Mouse (Mus musculus) intestine, embryonic 16.5 days (tissue): ENCODE data around the gene Rpl14. TPM values are rescaled to one million over a fixed set of nuclear protein-coding genes. Genes with fewer than 3 reads are reported as not detected.

Experiments
- ATAC-seq: fragments of 200-750 bp; cut with Nextera tagmentation; 2 replicates; pipeline ENCODE4 v1.8.0; 2017; ENCODE audit warnings: moderate TSS enrichment, moderate library complexity
- H3K27ac ChIP-seq: fragments of 300-500 bp; sonication (generic); 2 replicates; pipeline ENCODE4 v1.5.1; 2014; ENCODE audit warnings: mild to moderate bottlenecking, low read length
- H3K27me3 ChIP-seq: fragments of 300-500 bp; sonication (generic); replicated peaks from 2 replicates; pipeline ENCODE4 v1.6.1; 2014; ENCODE audit warnings: low read length, control low read depth, mixed read lengths; ENCODE audit not compliant: control insufficient read depth, insufficient read depth
- H3K36me3 ChIP-seq: fragments of 300-500 bp; sonication (generic); 2 replicates; pipeline ENCODE4 v1.6.1; 2014; ENCODE audit warnings: low read length, control low read depth; ENCODE audit not compliant: control insufficient read depth, insufficient read depth
- H3K4me1 ChIP-seq: fragments of 300-500 bp; sonication (generic); 2 replicates; pipeline ENCODE4 v1.6.1; 2014; ENCODE audit warnings: low read length, control low read depth, mixed read lengths; ENCODE audit not compliant: control insufficient read depth, insufficient read depth
- H3K4me2 ChIP-seq: fragments of 300-500 bp; sonication (generic); 2 replicates; pipeline ENCODE4 v1.6.1; 2014; ENCODE audit warnings: low read depth, low read length, control low read depth
- H3K4me3 ChIP-seq: fragments of 300-500 bp; sonication (generic); 2 replicates; pipeline ENCODE4 v1.5.1; 2014; ENCODE audit warnings: mild to moderate bottlenecking, low read length
- H3K9ac ChIP-seq: fragments of 300-500 bp; sonication (generic); 2 replicates; pipeline ENCODE4 v1.6.1; 2014; ENCODE audit warnings: low read depth, low read length
- H3K9me3 ChIP-seq: fragments of 300-500 bp; sonication (generic); 2 replicates; pipeline ENCODE4 v1.6.1; 2016; ENCODE audit warnings: low read length, control low read depth; ENCODE audit not compliant: control insufficient read depth
- WGBS: fragments of 180-500 bp; shearing (Covaris S2); extraction: QIAGEN DNeasy Blood & Tissue Kit; methylation state at CpG from one replicate; pipeline ENCODE4 v1.1.7; 2014; 5-methylcytosine and 5-hydroxymethylcytosine counted together
- polyA plus RNA-seq: library from polyadenylated mRNA; unstranded; fragments of >200 nt; fragmentation: Nextera tagmentation; extraction: Ambion mirVana; gene quantifications from 2 replicates; pipeline ENCODE4 v1.2.1, GENCODE M21; 2015

Gene Rpl14
- polyA plus RNA-seq, 1 experiment from 2014 or later, result 789 TPM

DNA sequence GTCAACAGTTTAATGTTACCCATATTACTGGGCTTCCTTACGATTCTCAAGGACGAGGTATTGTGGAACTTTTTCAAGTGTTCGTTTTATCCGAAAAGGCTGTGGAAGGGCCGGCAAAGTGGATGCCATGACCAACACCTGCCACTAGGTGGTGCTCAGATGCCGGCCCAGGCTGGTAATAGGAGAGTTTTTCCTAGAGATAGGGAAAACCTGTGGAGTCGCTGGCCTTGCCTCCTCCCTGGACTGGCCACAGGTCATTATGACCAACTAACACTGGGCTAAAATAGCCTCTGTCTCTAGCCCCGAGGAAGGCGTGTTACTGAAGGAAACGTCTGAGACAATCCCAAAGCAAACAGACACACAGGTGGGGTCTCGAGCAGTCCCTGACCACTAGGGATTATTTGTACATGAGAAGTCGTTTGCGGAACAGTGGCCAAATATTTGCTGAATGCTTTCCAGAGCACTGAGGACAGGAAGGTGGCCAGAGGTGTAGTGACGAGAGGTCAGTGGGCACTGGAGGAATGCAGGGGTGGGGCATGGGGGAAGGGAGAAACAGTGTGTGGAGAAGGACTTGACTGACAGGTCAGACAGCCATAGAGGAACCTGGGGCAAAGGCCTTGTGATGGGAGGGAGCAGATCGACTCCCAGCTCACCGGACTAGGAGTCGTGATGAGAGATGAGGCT is 30.4 kb downstream of the Rpl14 start:
- ATAC-seq, result peak; percentile 95
- peak overlapping the region; percentile 53 for H3K9ac ChIP-seq
- H3K27me3 ChIP-seq, result no peaks in the 10 kb centered on the region
- peak overlapping the region; percentile 45 for H3K4me2 ChIP-seq
- peaks cover 13% of the 10 kb centered on the region for H3K4me1 ChIP-seq
- WGBS, result 13% methylated on average over 17 of the region's 17 CpGs
- no peaks in the 10 kb centered on the region for H3K9me3 ChIP-seq
- no peaks in the 10 kb centered on the region for H3K36me3 ChIP-seq
- H3K4me3 ChIP-seq, result peak overlapping the region; percentile 39
- H3K27ac ChIP-seq, result peak overlapping the region; percentile 51

DNA sequence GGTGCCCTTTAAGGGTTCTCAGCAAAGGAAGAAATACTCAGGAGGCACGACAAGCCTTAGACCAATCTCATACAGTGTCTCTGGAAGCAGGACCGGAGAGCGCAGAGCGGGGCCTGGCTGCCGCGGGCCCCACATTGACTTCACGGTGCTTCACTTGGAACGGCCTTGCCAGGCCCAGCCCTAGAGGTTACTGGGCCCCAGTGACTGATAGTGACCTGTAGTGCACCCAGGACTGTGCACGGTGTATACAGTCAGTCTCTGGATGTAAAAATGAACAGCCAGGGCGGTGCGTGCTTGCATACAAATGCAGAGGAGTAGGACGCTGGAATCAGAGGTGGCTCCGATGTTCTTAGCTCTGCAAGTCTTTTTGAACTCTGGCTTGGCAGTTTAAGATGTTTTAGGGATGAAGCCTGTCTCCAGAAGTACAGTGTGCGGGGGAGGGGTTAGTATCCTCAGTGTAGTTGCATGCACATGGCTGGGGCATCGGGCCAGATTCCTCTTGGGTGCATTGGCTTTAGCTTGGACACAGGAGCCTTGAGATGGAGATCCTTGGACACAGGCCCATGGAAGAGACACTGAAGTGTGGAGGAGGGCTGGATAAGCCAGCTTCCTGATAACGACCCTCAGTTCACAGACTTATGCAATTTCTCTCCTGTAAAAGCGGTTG is 31.1 kb downstream of the Rpl14 start:
- H3K27me3 ChIP-seq, result no peaks in the 10 kb centered on the region
- H3K4me2 ChIP-seq, result peak overlapping the region; percentile 45
- H3K9ac ChIP-seq, result peak overlapping the region; percentile 53
- WGBS, result 46% methylated on average over 17 of the region's 17 CpGs
- H3K4me1 ChIP-seq, result peaks cover 13% of the 10 kb centered on the region
- peak overlapping the region; percentile 33 for H3K4me3 ChIP-seq
- no peaks in the 10 kb centered on the region for H3K36me3 ChIP-seq
- ATAC-seq, result peak; percentile 83
- peaks cover under 1% of the 10 kb centered on the region; the same call in 1 of the 2 replicates for H3K9me3 ChIP-seq
- H3K27ac ChIP-seq, result peak overlapping the region; percentile 51; the same call in 1 of the 2 replicates

DNA sequence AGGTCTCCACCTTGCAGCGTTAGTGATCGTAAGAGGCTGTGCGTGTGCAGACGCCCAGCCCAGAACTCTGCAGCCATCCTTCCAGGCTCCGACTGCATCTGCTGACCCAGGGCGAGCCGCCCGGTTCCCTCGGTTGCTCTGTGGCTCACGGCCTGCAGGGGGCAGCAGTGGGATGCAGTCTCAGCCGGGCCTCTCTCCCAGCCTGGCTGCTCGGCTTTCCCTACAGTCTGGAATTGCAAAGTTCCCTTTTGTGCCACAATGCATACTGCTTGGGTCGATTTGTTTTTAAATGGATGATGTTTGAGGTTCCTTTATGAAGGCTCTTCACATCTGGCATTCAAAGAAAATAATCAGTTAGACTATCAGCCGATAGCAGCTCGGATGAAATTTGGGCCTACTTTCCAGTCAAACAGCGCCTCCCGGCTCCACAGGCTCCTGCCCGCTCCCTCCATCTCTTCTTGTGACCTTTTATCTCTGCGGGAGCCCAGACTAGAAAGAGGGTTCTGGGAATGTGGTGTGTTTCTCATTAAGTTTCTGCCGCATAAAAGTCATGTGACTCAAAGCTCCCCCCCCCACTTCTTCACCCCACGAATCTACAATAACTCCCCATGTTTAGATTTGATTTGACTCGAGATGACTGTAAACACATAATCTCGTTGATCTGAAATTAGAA is 31.7 kb downstream of the Rpl14 start:
- peaks cover 5% of the 10 kb centered on the region; the same call in 1 of the 2 replicates for H3K9me3 ChIP-seq
- H3K4me2 ChIP-seq, result peak overlapping the region; percentile 45; the same call in 1 of the 2 replicates
- H3K27ac ChIP-seq, result no peak overlapping the region
- 10% methylated on average over 23 of the region's 23 CpGs for WGBS
- peaks cover 13% of the 10 kb centered on the region for H3K4me1 ChIP-seq
- H3K9ac ChIP-seq, result no peak overlapping the region
- H3K27me3 ChIP-seq, result no peaks in the 10 kb centered on the region
- no peak overlapping the region; the same call in 1 of the 2 replicates for H3K4me3 ChIP-seq
- no peaks in the 10 kb centered on the region for H3K36me3 ChIP-seq
- ATAC-seq, result peak; percentile 81

DNA sequence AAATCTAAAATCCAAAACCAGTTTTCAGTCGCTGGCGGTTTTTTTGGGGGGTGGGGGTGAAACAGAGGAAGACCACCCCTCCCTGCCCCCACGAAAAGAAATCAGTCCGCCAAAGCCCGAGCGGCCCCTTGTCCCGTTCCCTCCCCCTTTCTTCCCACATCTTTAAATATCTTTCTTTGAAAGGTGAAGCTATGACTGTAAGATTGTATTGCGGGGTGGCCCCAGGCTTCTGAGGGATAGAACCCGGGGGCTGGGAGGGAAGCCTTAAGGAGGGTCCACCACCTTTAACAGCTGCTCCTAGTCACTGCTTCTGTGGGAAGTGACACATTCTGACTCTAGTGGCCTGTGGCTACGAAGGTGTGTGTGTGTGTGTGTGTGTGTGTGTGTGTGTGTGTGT is 32.3 kb downstream of the Rpl14 start:
- H3K27me3 ChIP-seq, result no peaks in the 10 kb centered on the region
- WGBS, result 35% methylated on average over 10 of the region's 10 CpGs
- H3K4me3 ChIP-seq, result no peak overlapping the region
- H3K9me3 ChIP-seq, result peaks cover 5% of the 10 kb centered on the region; the same call in 1 of the 2 replicates
- H3K4me2 ChIP-seq, result no peak overlapping the region
- H3K36me3 ChIP-seq, result no peaks in the 10 kb centered on the region
- H3K9ac ChIP-seq, result no peak overlapping the region
- ATAC-seq, result no peak
- peaks cover 13% of the 10 kb centered on the region for H3K4me1 ChIP-seq
- H3K27ac ChIP-seq, result no peak overlapping the region

DNA sequence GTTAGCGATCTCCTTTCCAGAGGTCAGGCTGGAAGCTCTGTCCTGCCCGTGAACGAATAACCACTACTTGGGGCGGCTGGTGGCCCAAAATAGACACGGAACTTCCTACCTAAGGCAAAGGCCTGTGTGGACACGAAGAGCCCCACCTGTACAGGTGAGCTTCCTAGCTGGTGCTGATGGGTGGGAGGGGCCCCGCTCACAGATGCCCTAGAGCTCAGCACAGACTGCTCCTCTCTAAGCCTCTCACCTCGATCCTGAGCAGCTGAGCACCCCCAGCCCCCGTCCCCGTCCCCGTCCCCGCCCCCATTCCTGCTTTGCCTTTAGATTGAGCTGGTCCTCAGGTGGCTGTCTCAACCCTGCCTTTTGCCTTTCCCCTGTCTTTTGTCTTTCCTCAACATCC is 32.7 kb downstream of the Rpl14 start:
- H3K9me3 ChIP-seq, result peaks cover 5% of the 10 kb centered on the region; the same call in 1 of the 2 replicates
- H3K4me1 ChIP-seq, result peaks cover 13% of the 10 kb centered on the region
- no peak overlapping the region for H3K27ac ChIP-seq
- no peak overlapping the region for H3K4me3 ChIP-seq
- no peak overlapping the region for H3K4me2 ChIP-seq
- no peaks in the 10 kb centered on the region for H3K36me3 ChIP-seq
- 60% methylated on average over 12 of the region's 12 CpGs for WGBS
- no peak overlapping the region for H3K9ac ChIP-seq
- ATAC-seq, result no peak
- no peaks in the 10 kb centered on the region for H3K27me3 ChIP-seq

DNA sequence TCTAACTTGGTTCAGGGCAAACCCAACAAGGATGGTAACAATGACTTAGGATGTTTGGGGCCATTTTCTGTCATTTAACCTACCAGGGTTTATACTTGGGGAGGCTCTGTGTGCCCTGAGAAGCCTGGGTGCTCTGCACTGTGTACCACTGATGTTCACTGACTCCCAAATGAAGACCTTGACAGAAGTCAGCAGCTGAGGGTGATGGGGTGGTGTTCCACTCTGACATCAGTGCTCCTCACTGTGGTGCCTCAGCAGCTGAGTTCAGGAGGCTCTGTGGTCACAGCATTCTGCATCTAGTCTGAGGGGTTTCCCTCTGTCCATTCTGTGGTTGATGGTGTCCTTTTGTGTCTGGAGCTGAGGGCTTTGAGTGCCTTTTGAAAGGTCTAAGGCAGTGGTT is 39.8 kb downstream of the Rpl14 start:
- Histone ChIP-seq H3K4me3 (no peak overlapping the region), H3K4me2 (no peak overlapping the region), H3K27me3 (no peaks in the 10 kb centered on the region), H3K36me3 (no peaks in the 10 kb centered on the region), H3K4me1 (no peaks in the 10 kb centered on the region), H3K9ac (no peak overlapping the region), H3K9me3 (peaks cover 5% of the 10 kb centered on the region; the same call in 1 of the 2 replicates), H3K27ac (no peak overlapping the region)
- no peak for ATAC-seq

DNA sequence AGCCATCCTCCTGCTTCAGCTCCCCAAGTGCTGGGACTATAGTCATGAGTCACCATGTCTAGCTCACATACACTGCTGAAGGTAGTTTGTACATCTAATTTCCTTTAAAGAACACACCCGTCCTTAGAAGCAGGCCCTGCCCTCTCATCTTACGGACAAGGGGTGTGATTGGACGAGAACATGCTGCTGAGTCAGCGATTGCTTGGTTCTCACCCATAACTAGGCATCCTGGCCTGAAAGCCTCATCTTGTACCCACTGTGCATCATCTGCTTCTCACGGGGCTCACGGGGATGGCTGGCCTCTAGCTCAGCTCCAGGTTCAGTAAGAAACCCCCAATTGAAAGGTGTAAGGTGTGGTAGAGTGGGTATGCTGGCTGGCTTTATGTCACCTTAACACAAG is 42.8 kb downstream of the Rpl14 start:
- no peak overlapping the region for H3K4me2 ChIP-seq
- no peak for ATAC-seq
- H3K4me1 ChIP-seq, result no peaks in the 10 kb centered on the region
- no peak overlapping the region for H3K4me3 ChIP-seq
- H3K27ac ChIP-seq, result no peak overlapping the region
- no peaks in the 10 kb centered on the region for H3K36me3 ChIP-seq
- no peak overlapping the region for H3K9ac ChIP-seq
- H3K9me3 ChIP-seq, result no peaks in the 10 kb centered on the region
- H3K27me3 ChIP-seq, result no peaks in the 10 kb centered on the region
- 89% methylated on average over 6 of the region's 6 CpGs for WGBS

DNA sequence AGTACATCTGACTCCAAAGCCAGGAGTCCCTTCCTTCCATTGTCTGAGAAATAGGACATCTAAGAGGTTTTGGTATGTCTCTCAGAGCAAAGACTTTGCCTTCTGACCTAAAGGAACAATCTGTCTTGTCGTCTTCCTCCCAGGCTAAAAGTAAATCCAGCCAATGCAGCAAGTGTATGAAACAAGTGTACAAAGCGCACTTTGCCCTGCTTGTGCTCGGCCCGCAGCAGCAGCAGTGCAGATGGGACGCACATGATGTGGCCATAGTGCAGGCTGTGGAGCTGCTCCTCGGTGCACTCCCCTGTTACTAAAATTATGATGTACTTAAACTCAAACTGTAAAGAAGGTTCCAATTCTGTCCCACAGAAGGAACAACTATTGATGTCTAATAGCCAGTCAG is 46.9 kb downstream of the Rpl14 start:
- ATAC-seq, result no peak
- WGBS, result 79% methylated on average over 6 of the region's 6 CpGs
- Histone ChIP-seq H3K4me3 (no peak overlapping the region), H3K4me2 (no peak overlapping the region), H3K4me1 (peaks cover 4% of the 10 kb centered on the region; the same call in 1 of the 2 replicates), H3K36me3 (no peaks in the 10 kb centered on the region), H3K27me3 (no peaks in the 10 kb centered on the region), H3K9ac (no peak overlapping the region), H3K27ac (no peak overlapping the region), H3K9me3 (0 out of 2 replicates have a peak, but pooled peaks cover 2% of the 10 kb centered on the region)

DNA sequence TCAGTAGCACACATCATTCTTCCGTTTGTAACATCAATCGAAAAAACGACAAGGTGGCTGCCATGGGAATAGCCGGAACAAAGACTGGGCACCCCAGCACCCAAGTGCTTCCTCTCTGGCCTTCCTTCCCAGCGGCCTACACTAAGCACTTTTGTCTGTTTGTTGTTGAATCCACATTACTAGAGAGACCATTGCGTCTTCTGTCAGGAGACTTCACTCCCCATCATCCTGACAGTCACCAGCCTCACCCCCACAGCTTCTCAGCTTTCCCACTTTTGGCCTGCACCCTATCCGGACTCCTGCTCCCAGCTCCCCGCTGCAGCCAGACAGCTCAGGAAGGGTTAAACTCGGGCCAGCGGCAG is 48.1 kb downstream of the Rpl14 start:
- 0 out of 2 replicates have a peak overlapping the region, but pooled peaks have one; percentile 20 for H3K4me3 ChIP-seq
- ATAC-seq, result no peak

More for the DNA sequence above, 48.1 kb downstream of the Rpl14 start:
- Histone ChIP-seq H3K27ac (no peak overlapping the region), H3K4me1 (peaks cover 4% of the 10 kb centered on the region; the same call in 1 of the 2 replicates), H3K9me3 (0 out of 2 replicates have a peak, but pooled peaks cover 2% of the 10 kb centered on the region), H3K36me3 (no peaks in the 10 kb centered on the region), H3K4me2 (peak overlapping the region; percentile 44), H3K27me3 (no peaks in the 10 kb centered on the region), H3K9ac (no peak overlapping the region)
- WGBS, result 21% methylated on average over 10 of the region's 10 CpGs
